Mouse (Mus musculus) forebrain, embryonic 14.5 days (tissue): ENCODE measurements around the gene Siah1b. TPM values are rescaled to one million over a fixed set of nuclear protein-coding genes. Genes with fewer than 3 reads are reported as not detected.

Source experiments
- ATAC-seq: fragments of 200-750 bp; cut with Nextera tagmentation; 2 replicates; pipeline ENCODE4 v1.8.0; 2017; ENCODE audit warnings: mild to moderate bottlenecking, moderate library complexity
- DNase-seq: peaks from one replicate; pipeline ENCODE4 v3.0.0-alpha.2; 2015; ENCODE audit warnings: low spot score
- H3K27ac ChIP-seq: fragments of 300-500 bp; sonication (generic); 2 replicates; pipeline ENCODE4 v1.5.1; 2014; ENCODE audit warnings: low read depth, mild to moderate bottlenecking, control low read depth, low read length, moderate library complexity
- H3K27me3 ChIP-seq: fragments of 300-500 bp; sonication (generic); replicated peaks from 2 replicates; pipeline ENCODE4 v1.6.1; 2014; ENCODE audit warnings: low read length, control low read depth, mixed read lengths; ENCODE audit not compliant: control insufficient read depth, insufficient read depth
- H3K36me3 ChIP-seq: fragments of 300-500 bp; sonication (generic); 2 replicates; pipeline ENCODE4 v1.6.1; 2014; ENCODE audit warnings: low read length, control low read depth; ENCODE audit not compliant: control insufficient read depth, insufficient read depth
- H3K4me1 ChIP-seq: fragments of 300-500 bp; sonication (generic); 2 replicates; pipeline ENCODE4 v1.6.1; 2014; ENCODE audit warnings: antibody characterized with exemption, low read length, control low read depth; ENCODE audit not compliant: control insufficient read depth, insufficient read depth
- H3K4me2 ChIP-seq: fragments of 300-500 bp; sonication (generic); 2 replicates; pipeline ENCODE4 v1.6.1; 2014; ENCODE audit warnings: mild to moderate bottlenecking, control low read depth, low read length
- H3K4me3 ChIP-seq: fragments of 300-500 bp; sonication (generic); 2 replicates; pipeline ENCODE4 v1.5.1; 2014; ENCODE audit warnings: low read depth, low read length, control low read depth
- H3K9ac ChIP-seq: fragments of 300-500 bp; sonication (generic); 2 replicates; pipeline ENCODE4 v1.6.1; 2014; ENCODE audit warnings: mild to moderate bottlenecking, low read length, control low read depth, moderate library complexity
- H3K9me3 ChIP-seq: fragments of 300-500 bp; sonication (generic); replicated peaks from 2 replicates; pipeline ENCODE4 v1.6.1; 2016; ENCODE audit warnings: low read length, control low read depth, mixed read lengths; ENCODE audit not compliant: control insufficient read depth
- WGBS: fragments of 180-500 bp; shearing (Covaris S2); extraction: QIAGEN DNeasy Blood & Tissue Kit; methylation state at CpG from one replicate; pipeline ENCODE4 v1.1.7; 2014; 5-methylcytosine and 5-hydroxymethylcytosine counted together
- polyA plus RNA-seq: library from polyadenylated mRNA; unstranded; fragments of >200 nt; fragmentation: Nextera tagmentation; extraction: Ambion mirVana; gene quantifications from 2 replicates; pipeline ENCODE4 v1.2.1, GENCODE M21; 2014

Siah1b gene
- polyA plus RNA-seq: 25.4 and 27.7 TPM in 2 replicates

- 38% methylated on average over 54 of the region's 54 CpGs for WGBS
- Histone ChIP-seq H3K27me3 (no peaks in the 10 kb centered on the region), H3K4me3 (peak within 1 kb of the TSS; percentile 45), H3K9ac (peak within 1 kb of the TSS; percentile 63), H3K4me2 (peak within 1 kb of the TSS; percentile 58), H3K27ac (peak within 1 kb of the TSS; percentile 70; the same call in 1 of the 2 replicates), H3K36me3 (no peaks in the 10 kb centered on the region), H3K4me1 (no peaks in the 10 kb centered on the region), H3K9me3 (no peaks in the 10 kb centered on the region)
- ATAC-seq (peak; percentile 99), DNase-seq (peak; percentile 97)
Measured at GRCm38 (mm10) chrX:164076040-164076775, at the start of gene Siah1b. Gene Siah1b, minus strand, starts transcription at chrX:164076493.

GRCm38 (mm10) chrX:164123942-164124341 is 47.6 kb upstream of the Siah1b start:
- no peaks in the 10 kb centered on the region for H3K9me3 ChIP-seq
- no peak overlapping the region for H3K27ac ChIP-seq
- no peak overlapping the region for H3K4me2 ChIP-seq
- DNase-seq (no peak), ATAC-seq (no peak)
- WGBS: 90% methylated on average over 3 of the region's 3 CpGs
- H3K4me3 ChIP-seq: no peak overlapping the region
- H3K4me1 ChIP-seq: no peaks in the 10 kb centered on the region
- H3K36me3 ChIP-seq: no peaks in the 10 kb centered on the region
- no peaks in the 10 kb centered on the region for H3K27me3 ChIP-seq
- H3K9ac ChIP-seq: no peak overlapping the region

GRCm38 (mm10) chrX:164113744-164114143 is 37.5 kb upstream of the Siah1b start:
- DNase-seq (no peak), ATAC-seq (no peak)
- Histone ChIP-seq H3K36me3 (no peaks in the 10 kb centered on the region), H3K4me3 (no peak overlapping the region), H3K27ac (no peak overlapping the region), H3K4me1 (no peaks in the 10 kb centered on the region), H3K9me3 (no peaks in the 10 kb centered on the region), H3K9ac (no peak overlapping the region), H3K4me2 (no peak overlapping the region), H3K27me3 (no peaks in the 10 kb centered on the region)
- WGBS: 93% methylated on average over 6 of the region's 6 CpGs

GRCm38 (mm10) chrX:164111146-164111545 is 34.9 kb upstream of the Siah1b start:
- no peak overlapping the region for H3K9ac ChIP-seq
- ATAC-seq (no peak), DNase-seq (no peak)
- no peaks in the 10 kb centered on the region for H3K27me3 ChIP-seq
- no peaks in the 10 kb centered on the region for H3K4me1 ChIP-seq
- H3K27ac ChIP-seq: no peak overlapping the region
- no peaks in the 10 kb centered on the region for H3K9me3 ChIP-seq
- H3K4me2 ChIP-seq: no peak overlapping the region
- no peak overlapping the region for H3K4me3 ChIP-seq
- 82% methylated on average over 3 of the region's 3 CpGs for WGBS
- no peaks in the 10 kb centered on the region for H3K36me3 ChIP-seq

- ATAC-seq (peak; percentile 44), DNase-seq (peak; percentile 20)
- WGBS: 75% methylated on average over 6 of the region's 6 CpGs
Measured at GRCm38 (mm10) chrX:164102656-164103055, 26.4 kb upstream of the Siah1b start.

GRCm38 (mm10) chrX:164102198-164102597 is 25.9 kb upstream of the Siah1b start:
- 86% methylated on average over 7 of the region's 7 CpGs for WGBS
- DNase-seq: no peak
- no peak overlapping the region for H3K4me3 ChIP-seq
- H3K9ac ChIP-seq: no peak overlapping the region
- no peak overlapping the region for H3K27ac ChIP-seq
- H3K4me2 ChIP-seq: no peak overlapping the region
- H3K4me1 ChIP-seq: no peaks in the 10 kb centered on the region
- H3K27me3 ChIP-seq: no peaks in the 10 kb centered on the region
- no peaks in the 10 kb centered on the region for H3K9me3 ChIP-seq
- H3K36me3 ChIP-seq: no peaks in the 10 kb centered on the region
- no peak for ATAC-seq

More at GRCm38 (mm10) chrX:164102656-164103055, 26.4 kb upstream of the Siah1b start:
- H3K36me3 ChIP-seq: no peaks in the 10 kb centered on the region
- no peak overlapping the region for H3K27ac ChIP-seq
- no peaks in the 10 kb centered on the region for H3K4me1 ChIP-seq
- H3K4me3 ChIP-seq: no peak overlapping the region
- no peaks in the 10 kb centered on the region for H3K9me3 ChIP-seq
- no peaks in the 10 kb centered on the region for H3K27me3 ChIP-seq
- H3K4me2 ChIP-seq: no peak overlapping the region
- no peak overlapping the region for H3K9ac ChIP-seq

- H3K4me1 ChIP-seq: no peaks in the 10 kb centered on the region
- H3K27me3 ChIP-seq: no peaks in the 10 kb centered on the region
- no peak overlapping the region for H3K4me3 ChIP-seq
- ATAC-seq (no peak), DNase-seq (no peak)
- H3K36me3 ChIP-seq: no peaks in the 10 kb centered on the region
- no peak overlapping the region for H3K9ac ChIP-seq
- no peak overlapping the region for H3K27ac ChIP-seq
- no peaks in the 10 kb centered on the region for H3K9me3 ChIP-seq
- H3K4me2 ChIP-seq: no peak overlapping the region
Measured at GRCm38 (mm10) chrX:164101483-164101882, 25.2 kb upstream of the Siah1b start.

GRCm38 (mm10) chrX:164095838-164096237 is 19.5 kb upstream of the Siah1b start:
- Histone ChIP-seq H3K9ac (no peak overlapping the region), H3K9me3 (no peaks in the 10 kb centered on the region), H3K27me3 (no peaks in the 10 kb centered on the region), H3K4me1 (no peaks in the 10 kb centered on the region), H3K4me3 (no peak overlapping the region), H3K36me3 (no peaks in the 10 kb centered on the region), H3K27ac (no peak overlapping the region), H3K4me2 (no peak overlapping the region)
- WGBS: 72% methylated on average over 2 of the region's 2 CpGs
- DNase-seq (no peak), ATAC-seq (no peak)

- no peak overlapping the region for H3K27ac ChIP-seq
- no peak overlapping the region for H3K4me2 ChIP-seq
- H3K4me3 ChIP-seq: no peak overlapping the region
- DNase-seq: no peak
- H3K27me3 ChIP-seq: no peaks in the 10 kb centered on the region
- H3K9me3 ChIP-seq: no peaks in the 10 kb centered on the region
- H3K9ac ChIP-seq: no peak overlapping the region
- no peaks in the 10 kb centered on the region for H3K4me1 ChIP-seq
- no peaks in the 10 kb centered on the region for H3K36me3 ChIP-seq
- ATAC-seq: no peak
- WGBS: 82% methylated on average over 5 of the region's 5 CpGs
Measured at GRCm38 (mm10) chrX:164093435-164093834, 17.1 kb upstream of the Siah1b start.
